Mouse (Mus musculus) neural tube, embryonic 14.5 days (tissue): Measurements from ENCODE around the gene Lyrm9. TPM values are rescaled to one million over a fixed set of nuclear protein-coding genes. Genes with fewer than 3 reads are reported as not detected.
A peak's percentile ranks its signal among the peaks of the same experiment; 100 is the strongest.

Experiments used
- ATAC-seq: fragments of 200-750 bp; cut with Nextera tagmentation; 2 replicates; pipeline ENCODE4 v1.8.0; 2017; ENCODE audit warnings: low read depth, mild to moderate bottlenecking, moderate TSS enrichment, moderate library complexity
- H3K27ac ChIP-seq: fragments of 300-500 bp; sonication (generic); 2 replicates; pipeline ENCODE4 v1.5.1; 2014; ENCODE audit warnings: low read depth, mild to moderate bottlenecking, control low read depth, low read length, moderate library complexity, mixed read lengths
- H3K27me3 ChIP-seq: fragments of 300-500 bp; sonication (generic); 2 replicates; pipeline ENCODE4 v1.6.1; 2014; ENCODE audit warnings: low read length; ENCODE audit not compliant: control insufficient read depth, insufficient read depth
- H3K36me3 ChIP-seq: fragments of 300-500 bp; sonication (generic); 2 replicates; pipeline ENCODE4 v1.6.1; 2014; ENCODE audit warnings: low read length, mixed read lengths; ENCODE audit not compliant: control insufficient read depth, insufficient read depth
- H3K4me1 ChIP-seq: fragments of 300-500 bp; sonication (generic); 2 replicates; pipeline ENCODE4 v1.6.1; 2014; ENCODE audit warnings: low read length; ENCODE audit not compliant: control insufficient read depth, insufficient read depth
- H3K4me2 ChIP-seq: fragments of 300-500 bp; sonication (generic); 2 replicates; pipeline ENCODE4 v1.6.1; 2014; ENCODE audit warnings: mild to moderate bottlenecking, low read depth, low read length, control low read depth
- H3K4me3 ChIP-seq: fragments of 300-500 bp; sonication (generic); 2 replicates; pipeline ENCODE4 v1.5.1; 2014; ENCODE audit warnings: low read depth, low read length, control low read depth, mixed read lengths
- H3K9ac ChIP-seq: fragments of 300-500 bp; sonication (generic); replicated peaks from 2 replicates; pipeline ENCODE4 v1.6.1; 2014; ENCODE audit warnings: low read depth, mild to moderate bottlenecking, control low read depth, low read length, mixed read lengths
- H3K9me3 ChIP-seq: fragments of 300-500 bp; sonication (generic); 2 replicates; pipeline ENCODE4 v1.6.1; 2016; ENCODE audit warnings: low read length; ENCODE audit not compliant: control insufficient read depth
- WGBS: fragments of 180-500 bp; shearing (Covaris S2); extraction: QIAGEN DNeasy Blood & Tissue Kit; methylation state at CpG from one replicate; pipeline ENCODE4 v1.1.7; 2014; 5-methylcytosine and 5-hydroxymethylcytosine counted together
- polyA plus RNA-seq: library from polyadenylated mRNA; unstranded; fragments of >200 nt; fragmentation: Nextera tagmentation; extraction: Ambion mirVana; gene quantifications from 2 replicates; pipeline ENCODE4 v1.2.1, GENCODE M21; 2014

Gene Lyrm9
- polyA plus RNA-seq: 38.5 and 39.3 TPM in 2 replicates

- peak; percentile 88 for ATAC-seq
- Histone ChIP-seq H3K9ac (peak within 1 kb of the TSS; percentile 63), H3K9me3 (no peaks in the 10 kb centered on the region), H3K4me2 (peak within 1 kb of the TSS; percentile 38), H3K27ac (peak within 1 kb of the TSS; percentile 80), H3K36me3 (no peaks in the 10 kb centered on the region), H3K4me3 (peak within 1 kb of the TSS; percentile 60), H3K4me1 (peaks cover 16% of the 10 kb centered on the region; the same call in 1 of the 2 replicates), H3K27me3 (no peaks in the 10 kb centered on the region)
- WGBS: under 1% methylated on average over 45 of the region's 51 CpGs
Measured at GRCm38 (mm10) chr11:78826442-78827013, at the start of gene Lyrm9. Lyrm9 (plus strand) TSS chr11:78826584.

- Histone ChIP-seq H3K27ac (no peak overlapping the region), H3K36me3 (no peaks in the 10 kb centered on the region), H3K9ac (no peak overlapping the region), H3K4me1 (0 out of 2 replicates have a peak, but pooled peaks cover 3% of the 10 kb centered on the region), H3K4me3 (no peak overlapping the region), H3K27me3 (no peaks in the 10 kb centered on the region), H3K4me2 (no peak overlapping the region), H3K9me3 (no peaks in the 10 kb centered on the region)
- WGBS: 57% methylated on average over 10 of the region's 10 CpGs
- no peak for ATAC-seq
Measured at GRCm38 (mm10) chr11:78777851-78778680, 48.3 kb upstream of the Lyrm9 start.

- H3K4me2 ChIP-seq: no peak overlapping the region
- ATAC-seq: no peak
- no peak overlapping the region for H3K9ac ChIP-seq
- WGBS: 95% methylated on average over 3 of the region's 3 CpGs
- no peak overlapping the region for H3K4me3 ChIP-seq
- 0 out of 2 replicates have a peak, but pooled peaks cover 3% of the 10 kb centered on the region for H3K4me1 ChIP-seq
- H3K27me3 ChIP-seq: no peaks in the 10 kb centered on the region
- H3K27ac ChIP-seq: no peak overlapping the region
- no peaks in the 10 kb centered on the region for H3K36me3 ChIP-seq
- no peaks in the 10 kb centered on the region for H3K9me3 ChIP-seq
Measured at GRCm38 (mm10) chr11:78780002-78780401, 46.4 kb upstream of the Lyrm9 start.

- no peak overlapping the region for H3K4me3 ChIP-seq
Measured at GRCm38 (mm10) chr11:78780571-78780970, 45.8 kb upstream of the Lyrm9 start.

GRCm38 (mm10) chr11:78782326-78782725 is 44.1 kb upstream of the Lyrm9 start:
- WGBS: 86% methylated on average over 5 of the region's 5 CpGs
- Histone ChIP-seq H3K4me3 (no peak overlapping the region), H3K9ac (no peak overlapping the region), H3K36me3 (no peaks in the 10 kb centered on the region), H3K4me1 (0 out of 2 replicates have a peak, but pooled peaks cover 3% of the 10 kb centered on the region), H3K27me3 (no peaks in the 10 kb centered on the region), H3K27ac (no peak overlapping the region), H3K4me2 (no peak overlapping the region), H3K9me3 (no peaks in the 10 kb centered on the region)
- no peak for ATAC-seq

More at GRCm38 (mm10) chr11:78780571-78780970, 45.8 kb upstream of the Lyrm9 start:
- no peak overlapping the region for H3K9ac ChIP-seq
- no peak for ATAC-seq
- no peak overlapping the region for H3K4me2 ChIP-seq
- no peak overlapping the region for H3K27ac ChIP-seq
- no peaks in the 10 kb centered on the region for H3K9me3 ChIP-seq
- H3K27me3 ChIP-seq: no peaks in the 10 kb centered on the region
- H3K4me1 ChIP-seq: 0 out of 2 replicates have a peak, but pooled peaks cover 3% of the 10 kb centered on the region
- H3K36me3 ChIP-seq: no peaks in the 10 kb centered on the region
- WGBS: 82% methylated on average over 3 of the region's 3 CpGs

- Histone ChIP-seq H3K4me2 (no peak overlapping the region), H3K9ac (no peak overlapping the region), H3K4me3 (no peak overlapping the region), H3K36me3 (no peaks in the 10 kb centered on the region), H3K4me1 (0 out of 2 replicates have a peak, but pooled peaks cover 2% of the 10 kb centered on the region), H3K27me3 (no peaks in the 10 kb centered on the region), H3K9me3 (no peaks in the 10 kb centered on the region), H3K27ac (no peak overlapping the region)
- WGBS: 72% methylated on average over 9 of the region's 9 CpGs
- ATAC-seq: no peak
Measured at GRCm38 (mm10) chr11:78782791-78783347, 43.5 kb upstream of the Lyrm9 start.

GRCm38 (mm10) chr11:78786013-78786431 is 40.4 kb upstream of the Lyrm9 start:
- ATAC-seq: peak; percentile 17; the same call in 1 of the 2 replicates
- no peaks in the 10 kb centered on the region for H3K27me3 ChIP-seq
- H3K27ac ChIP-seq: no peak overlapping the region
- H3K36me3 ChIP-seq: no peaks in the 10 kb centered on the region
- H3K4me3 ChIP-seq: no peak overlapping the region
- H3K9me3 ChIP-seq: no peaks in the 10 kb centered on the region
- no peak overlapping the region for H3K4me2 ChIP-seq
- H3K9ac ChIP-seq: no peak overlapping the region
- 9% methylated on average over 7 of the region's 7 CpGs for WGBS
- no peaks in the 10 kb centered on the region for H3K4me1 ChIP-seq

GRCm38 (mm10) chr11:78789370-78790060 is 36.9 kb upstream of the Lyrm9 start:
- no peaks in the 10 kb centered on the region for H3K9me3 ChIP-seq
- H3K4me2 ChIP-seq: no peak overlapping the region
- no peak overlapping the region for H3K9ac ChIP-seq
- no peak overlapping the region for H3K4me3 ChIP-seq
- H3K36me3 ChIP-seq: no peaks in the 10 kb centered on the region
- H3K4me1 ChIP-seq: peaks cover 10% of the 10 kb centered on the region; the same call in 1 of the 2 replicates
- 58% methylated on average over 11 of the region's 11 CpGs for WGBS
- H3K27ac ChIP-seq: no peak overlapping the region
- H3K27me3 ChIP-seq: no peaks in the 10 kb centered on the region
- ATAC-seq: no peak
